Mouse (Mus musculus) retina, embryonic 14.5 days (tissue): ENCODE data around the gene Hcrtr1.

Experiments used
- DNase-seq: peaks from one replicate; pipeline ENCODE4 v3.0.0-alpha.2; 2015; ENCODE audit warnings: low spot score

The Hcrtr1 gene

DNA sequence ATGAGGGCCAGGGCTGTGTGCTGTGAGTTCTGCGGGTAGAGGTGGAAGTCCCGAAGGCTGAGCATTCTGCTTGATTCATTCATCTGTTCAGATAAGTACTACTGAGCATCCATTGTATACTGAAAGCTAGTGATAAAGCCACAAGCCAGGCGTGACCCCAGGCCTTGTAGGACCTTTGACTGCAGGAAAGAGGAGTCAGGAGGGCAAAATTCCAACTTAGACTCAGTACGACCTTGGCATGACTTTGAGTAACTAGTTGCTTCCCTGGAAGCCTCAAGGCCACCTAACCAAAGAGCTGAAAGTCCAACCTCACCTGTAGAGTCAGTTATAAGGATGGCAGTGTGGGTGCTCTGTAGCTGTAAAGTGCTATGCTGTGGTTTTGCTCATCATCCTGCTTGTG, 18.4 kb downstream of the Hcrtr1 start:
- DNase-seq: no peak

DNA sequence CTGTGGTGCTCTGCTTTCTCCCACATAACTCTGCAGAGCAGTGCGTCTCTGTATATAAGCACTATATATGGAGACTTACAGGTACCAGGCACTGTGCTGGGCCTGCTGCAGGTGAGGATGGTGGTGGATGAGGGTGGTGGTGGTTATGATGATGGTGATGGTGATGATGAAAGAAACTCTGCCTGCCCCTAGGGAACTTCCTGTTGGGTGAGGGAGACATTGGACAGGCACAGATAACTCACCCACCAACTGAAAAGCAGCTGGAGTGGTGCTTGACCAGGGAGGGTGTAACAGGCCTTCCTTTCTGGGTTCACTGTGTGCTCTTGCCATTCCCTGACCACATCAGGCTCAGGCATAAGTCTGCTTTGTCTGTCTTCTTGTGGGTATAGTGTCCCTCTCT, 26.4 kb downstream of the Hcrtr1 start:
- no peak for DNase-seq

DNA sequence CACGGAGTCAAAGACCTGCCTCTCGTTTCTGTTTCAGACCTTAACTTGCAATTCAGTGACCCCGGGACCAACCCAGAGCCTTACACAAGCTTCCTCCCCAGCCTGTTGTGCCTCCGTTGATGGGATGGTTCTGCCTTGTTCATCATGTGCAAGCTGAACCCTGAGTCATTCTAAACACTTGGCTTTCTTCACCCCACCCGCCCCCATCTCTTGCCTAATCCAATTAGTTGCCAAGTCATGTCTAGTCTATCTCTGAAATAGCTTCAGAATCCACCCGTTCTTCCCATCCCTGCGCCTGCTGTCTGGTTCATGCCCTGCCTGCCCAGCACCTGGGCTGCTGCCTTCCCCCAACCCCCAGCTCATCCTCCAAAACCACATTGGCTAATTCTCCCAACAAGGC, 26.9 kb downstream of the Hcrtr1 start:
- no peak for DNase-seq

DNA sequence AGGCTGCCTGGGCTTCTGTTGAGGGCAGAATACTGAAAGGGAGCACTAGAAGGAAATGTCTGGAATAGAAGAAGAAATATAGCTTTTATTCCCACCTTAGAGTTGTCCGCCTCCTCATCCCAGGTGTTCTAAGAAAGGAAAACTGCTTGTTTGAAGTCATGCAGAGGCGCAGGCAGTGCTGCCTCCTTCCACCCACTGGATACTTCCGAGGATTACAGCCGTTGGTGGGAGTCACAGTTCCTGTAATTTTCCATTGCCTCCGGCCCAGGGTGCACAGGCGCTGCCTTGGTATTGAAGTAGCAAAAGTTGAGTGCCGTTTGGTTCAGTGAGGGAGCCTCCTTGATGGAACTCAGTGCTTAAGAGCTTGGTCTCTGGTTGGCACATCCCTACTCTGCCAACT, 29.1 kb downstream of the Hcrtr1 start:
- DNase-seq: no peak

DNA sequence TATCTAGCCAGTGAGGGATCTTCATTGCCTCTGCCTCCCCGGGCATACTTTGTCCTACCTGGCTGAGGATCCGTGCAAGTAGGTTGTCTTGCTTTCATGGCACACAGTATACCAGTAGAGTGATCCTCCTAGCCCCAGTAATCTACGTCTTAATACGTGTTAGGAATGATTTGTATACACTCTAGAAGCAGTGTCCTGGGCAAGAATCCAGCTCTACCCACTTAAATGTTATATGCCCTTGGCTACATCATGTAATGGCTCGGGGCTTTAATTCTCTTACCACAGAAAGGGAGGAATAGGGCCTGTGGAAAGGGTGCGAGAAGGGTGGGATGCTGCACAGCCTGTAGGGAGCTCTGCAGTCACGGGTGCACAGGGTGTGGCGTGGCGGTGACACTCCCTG, 29.5 kb downstream of the Hcrtr1 start:
- DNase-seq: no peak

DNA sequence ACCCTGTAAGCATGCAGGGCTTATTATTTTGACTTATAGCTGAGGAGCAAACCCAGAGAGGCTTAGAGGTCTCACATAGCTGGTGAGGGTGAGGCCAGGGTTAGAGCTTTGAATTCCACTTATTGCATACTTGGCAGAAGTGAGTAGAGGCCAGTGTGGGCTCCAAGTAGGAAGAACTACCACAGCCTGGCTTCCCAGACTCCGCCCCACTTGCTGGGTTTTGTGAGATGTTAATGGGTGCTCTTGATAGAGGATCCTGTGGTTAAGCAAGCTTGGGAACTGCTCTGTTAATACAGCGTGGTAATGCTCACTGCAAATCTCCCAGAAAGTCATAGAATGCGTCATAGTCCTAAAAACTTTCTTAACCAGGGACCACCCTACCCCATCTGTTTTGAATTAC, 30.2 kb downstream of the Hcrtr1 start:
- DNase-seq: no peak

DNA sequence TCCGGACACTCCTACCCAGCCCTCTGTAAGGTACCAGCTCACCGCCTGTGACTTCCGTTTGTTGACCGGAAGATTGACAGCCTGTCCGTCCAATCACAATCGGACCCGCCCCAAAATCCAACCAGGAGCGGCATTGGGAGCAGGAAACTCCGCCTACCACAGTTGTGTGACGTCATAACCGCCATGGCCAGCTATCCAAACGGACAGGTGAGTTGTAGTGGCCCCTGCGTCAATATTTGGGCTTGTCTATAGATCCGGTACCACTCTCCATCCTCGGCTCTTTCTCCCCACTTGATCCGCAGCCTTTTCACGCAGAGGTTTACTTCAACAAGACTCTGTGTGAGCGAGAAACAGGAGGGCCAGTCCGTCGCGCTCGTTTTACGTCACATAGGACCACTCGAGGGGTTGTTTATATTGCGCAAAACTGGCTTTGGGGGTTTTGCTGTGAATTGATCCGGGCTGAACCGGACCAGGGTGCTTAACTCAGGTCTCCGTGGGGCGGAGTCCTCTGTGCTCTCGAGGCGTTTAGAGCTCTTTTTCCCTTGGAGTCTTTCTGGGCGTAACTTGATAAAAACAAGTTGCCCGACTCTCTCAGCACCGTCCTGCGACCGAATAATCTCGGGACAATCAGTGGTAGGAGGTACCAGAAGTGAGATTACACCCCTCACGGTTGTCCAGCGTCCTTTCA, 31.6 kb downstream of the Hcrtr1 start:
- peak; percentile 100 for DNase-seq

DNA sequence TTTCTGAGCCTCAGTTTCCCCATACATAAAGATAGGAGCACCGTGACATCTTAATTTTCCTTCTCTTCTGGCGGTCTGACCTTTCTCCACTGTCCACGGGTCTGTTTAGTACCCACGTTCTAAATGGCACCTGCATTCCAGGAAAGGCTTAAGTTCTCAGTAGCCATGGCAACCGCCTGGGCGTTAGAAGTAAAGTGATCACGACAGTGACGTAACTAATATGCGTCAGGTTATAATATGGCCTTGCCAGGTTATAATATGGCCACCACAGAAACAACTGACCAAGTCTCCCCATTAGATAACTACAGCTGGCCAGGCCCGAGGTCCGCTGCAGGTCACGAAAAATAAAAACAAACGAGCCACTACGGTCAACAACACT, 32.1 kb downstream of the Hcrtr1 start:
- DNase-seq: no peak

DNA sequence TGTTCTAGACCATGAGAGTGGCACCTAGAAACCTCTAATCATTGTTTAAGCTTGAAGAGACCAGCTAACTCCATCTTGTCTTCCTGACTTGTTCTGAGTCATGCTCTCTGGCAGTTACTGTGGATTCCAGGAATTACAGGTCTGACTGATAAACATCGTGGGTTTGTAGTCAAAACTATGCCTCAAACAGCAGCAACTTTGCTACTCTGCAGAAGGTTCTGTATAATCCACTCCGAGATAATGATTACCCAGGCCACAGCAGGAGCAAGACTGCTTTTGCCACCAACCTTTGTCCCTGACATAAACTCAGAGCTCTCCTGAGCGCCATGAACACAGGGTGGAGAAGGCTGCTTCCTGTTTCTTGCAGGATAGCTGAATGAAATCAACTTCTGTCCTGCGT, 34.6 kb downstream of the Hcrtr1 start:
- no peak for DNase-seq

DNA sequence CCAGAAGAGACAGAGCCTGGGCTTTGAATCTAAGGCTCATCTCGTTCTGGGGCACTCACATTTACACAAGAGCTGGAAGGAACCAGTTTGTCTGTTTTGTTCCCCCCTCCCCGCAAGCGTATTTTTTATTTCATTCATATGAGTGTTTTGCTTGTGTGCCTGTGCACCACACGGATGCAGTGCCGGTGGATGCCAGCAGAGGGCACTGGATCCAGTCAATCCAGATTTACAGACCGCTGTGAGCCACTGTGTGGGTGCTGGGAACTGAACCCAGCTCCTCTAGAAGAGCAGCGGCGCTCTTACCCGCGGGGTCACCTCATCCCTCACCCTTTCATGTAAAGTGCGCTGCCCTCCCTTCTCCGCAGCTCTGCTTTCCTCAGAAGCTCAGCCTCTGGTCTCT, 35.5 kb downstream of the Hcrtr1 start:
- no peak for DNase-seq

DNA sequence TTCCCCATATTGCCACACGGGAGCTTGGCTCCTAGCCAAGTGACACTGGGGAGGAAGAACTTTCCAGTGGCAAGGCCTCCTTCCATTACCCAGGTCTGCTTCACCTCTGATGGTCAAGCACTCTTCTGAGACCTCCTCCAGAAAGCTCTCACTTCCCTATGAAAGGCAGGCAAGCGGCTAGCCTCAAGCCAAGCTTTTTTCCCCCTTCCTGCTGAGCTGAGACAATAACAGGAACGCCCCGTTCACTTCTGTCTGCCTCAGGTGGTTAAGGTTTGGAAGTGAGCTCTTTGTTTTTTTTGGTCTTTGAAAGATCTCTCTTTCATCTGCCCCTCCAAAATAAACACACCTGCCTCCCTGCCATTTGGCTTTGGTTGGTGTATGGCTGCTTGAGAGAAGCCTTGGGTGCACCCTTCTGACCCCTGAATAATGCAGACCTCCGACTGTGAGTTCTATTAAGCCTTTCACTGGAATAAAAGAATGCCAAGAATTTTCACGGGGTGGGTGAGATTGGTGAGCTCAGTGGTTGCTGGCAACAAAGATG, 37.0 kb downstream of the Hcrtr1 start, which contains the start of gene Pef1:
Pef1 (plus strand) TSS at position 448 of the 541 bp plus-strand sequence.
- no peak for DNase-seq

DNA sequence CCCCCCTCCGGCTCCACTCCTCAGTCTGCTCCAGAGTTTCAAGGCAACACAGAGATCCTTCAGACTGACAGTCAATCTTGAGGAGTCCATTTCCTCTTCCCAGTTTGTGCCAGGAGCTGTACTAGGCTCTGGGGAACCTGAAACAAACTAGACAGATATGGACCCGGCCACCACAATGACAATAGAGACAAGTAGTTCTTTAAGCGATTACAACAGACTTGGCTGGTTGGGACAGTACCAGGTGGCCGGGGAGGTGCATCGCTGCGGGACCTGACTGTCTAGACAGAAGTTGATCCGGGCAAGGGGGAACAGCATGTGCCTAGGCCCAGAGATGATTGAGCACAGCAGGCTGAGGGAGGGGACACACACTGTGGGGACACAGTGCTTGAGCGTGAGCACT, 38.0 kb downstream of the Hcrtr1 start:
- no peak for DNase-seq

DNA sequence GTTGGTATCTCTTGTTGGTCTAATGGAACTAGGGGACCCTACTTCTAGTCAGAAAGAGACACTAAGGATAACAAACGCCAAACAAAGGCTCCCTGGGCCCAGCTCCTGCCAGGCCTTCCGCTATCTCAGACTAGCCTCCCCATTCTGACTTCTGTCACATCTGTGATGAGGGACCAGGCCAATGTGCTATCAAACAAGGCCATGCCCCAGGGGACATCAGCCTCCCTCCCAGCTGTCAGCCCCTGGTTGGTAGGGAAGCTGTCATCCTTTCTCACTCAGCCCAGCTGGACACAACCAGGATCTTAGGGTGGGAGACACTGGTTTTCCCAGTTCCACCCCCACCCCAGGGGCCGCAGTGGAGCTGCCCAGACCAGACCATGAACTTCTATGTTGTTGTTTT, 44.0 kb downstream of the Hcrtr1 start:
- DNase-seq: peak; percentile 51

DNA sequence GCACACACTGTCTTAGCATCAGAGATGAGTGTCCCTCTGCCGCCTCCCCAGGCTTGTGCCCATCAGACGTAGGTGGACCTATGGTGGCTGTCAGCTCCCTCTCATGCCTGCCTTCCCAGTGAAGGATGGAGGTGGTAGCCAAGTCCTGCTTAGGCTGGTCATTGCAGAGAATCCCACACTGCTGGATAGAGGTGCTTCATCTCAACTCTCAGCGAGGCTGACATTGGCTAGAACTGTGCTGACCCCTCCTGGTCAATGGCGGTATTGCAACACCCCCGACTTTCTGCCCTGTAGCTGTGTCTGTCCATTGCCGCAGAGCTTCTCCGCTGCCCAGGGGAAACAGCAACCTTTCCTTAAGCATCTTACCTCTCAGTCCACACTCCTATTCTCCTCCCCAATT, 51.9 kb downstream of the Hcrtr1 start:
- peak; percentile 99 for DNase-seq

DNA sequence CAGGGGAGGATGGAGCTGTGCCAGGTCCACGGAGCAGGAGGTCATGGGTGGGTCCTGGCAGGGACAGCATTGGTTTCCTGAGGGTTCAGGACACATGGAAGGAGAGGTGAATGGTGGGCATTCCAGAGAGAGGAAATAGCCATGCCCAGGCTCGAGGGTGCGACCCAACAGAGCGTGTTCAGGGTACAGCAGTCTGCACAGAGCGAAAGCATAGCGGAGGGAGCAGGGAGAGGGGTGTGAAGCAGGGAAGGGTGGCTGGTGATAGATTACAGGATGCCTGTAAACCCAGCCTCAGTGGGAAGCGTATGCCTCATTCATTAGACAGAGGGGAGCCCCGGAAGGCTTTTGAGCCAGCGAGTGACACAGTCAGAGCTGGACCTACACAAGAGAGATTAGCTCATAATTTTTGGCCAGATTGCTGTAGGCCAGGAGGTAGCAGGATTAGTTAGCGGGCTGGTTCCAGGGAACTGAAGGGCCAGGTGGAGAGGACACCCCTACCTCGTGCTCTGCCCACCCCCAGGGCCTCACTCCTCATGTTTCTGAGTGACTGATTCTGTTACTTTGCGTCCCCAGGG, 53.8 kb downstream of the Hcrtr1 start:
- DNase-seq: no peak

DNA sequence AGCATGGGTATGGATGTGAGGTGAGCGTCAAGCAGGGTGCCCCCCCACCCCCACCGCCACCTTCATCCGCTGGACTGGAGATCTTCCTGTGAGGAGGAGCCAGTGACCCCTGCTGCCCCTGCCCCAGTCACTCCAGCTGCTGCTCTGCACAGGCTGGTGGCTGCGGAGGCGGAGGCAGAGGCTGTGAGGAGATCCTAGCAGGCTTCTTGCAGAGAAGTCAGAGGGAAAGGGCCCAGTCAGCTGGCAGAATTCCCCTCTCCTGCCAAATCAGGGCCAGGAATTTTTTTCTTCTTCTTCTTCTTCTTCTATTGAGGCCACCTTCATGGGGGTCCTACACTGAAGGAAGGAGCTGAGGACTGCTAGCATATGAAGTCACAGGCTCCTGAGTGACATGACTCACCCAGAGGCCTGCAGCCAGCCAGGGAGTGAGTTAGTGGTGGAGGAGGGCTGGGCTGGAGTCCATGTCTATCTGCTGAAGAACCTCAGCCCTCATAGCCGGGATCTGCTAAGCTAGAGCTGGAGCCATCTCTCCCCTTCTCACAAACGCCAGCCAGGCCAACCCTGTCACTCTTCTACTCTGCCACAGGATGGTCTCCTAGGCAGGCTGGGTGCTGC, 54.7 kb downstream of the Hcrtr1 start:
- DNase-seq: no peak

DNA sequence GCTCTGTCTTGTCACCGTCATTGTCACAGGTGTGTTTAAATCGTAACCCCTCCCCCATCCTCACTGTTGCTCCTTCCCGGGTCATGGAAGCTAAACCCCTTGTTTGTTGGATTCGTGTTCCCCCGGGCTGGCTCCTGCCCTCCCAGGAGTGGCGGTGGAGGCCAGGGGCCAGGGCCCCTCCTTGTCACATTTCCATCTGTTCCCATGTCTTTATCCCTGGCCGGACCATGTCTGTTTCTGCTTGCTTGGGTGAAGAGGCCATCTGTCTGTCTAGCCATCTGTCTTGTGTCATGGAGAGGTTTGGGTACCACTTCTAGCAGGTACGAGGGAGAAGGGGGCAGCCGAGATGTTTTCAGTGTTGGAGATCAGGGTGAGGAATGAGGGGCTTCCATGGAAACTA, 56.9 kb downstream of the Hcrtr1 start:
- DNase-seq: no peak

DNA sequence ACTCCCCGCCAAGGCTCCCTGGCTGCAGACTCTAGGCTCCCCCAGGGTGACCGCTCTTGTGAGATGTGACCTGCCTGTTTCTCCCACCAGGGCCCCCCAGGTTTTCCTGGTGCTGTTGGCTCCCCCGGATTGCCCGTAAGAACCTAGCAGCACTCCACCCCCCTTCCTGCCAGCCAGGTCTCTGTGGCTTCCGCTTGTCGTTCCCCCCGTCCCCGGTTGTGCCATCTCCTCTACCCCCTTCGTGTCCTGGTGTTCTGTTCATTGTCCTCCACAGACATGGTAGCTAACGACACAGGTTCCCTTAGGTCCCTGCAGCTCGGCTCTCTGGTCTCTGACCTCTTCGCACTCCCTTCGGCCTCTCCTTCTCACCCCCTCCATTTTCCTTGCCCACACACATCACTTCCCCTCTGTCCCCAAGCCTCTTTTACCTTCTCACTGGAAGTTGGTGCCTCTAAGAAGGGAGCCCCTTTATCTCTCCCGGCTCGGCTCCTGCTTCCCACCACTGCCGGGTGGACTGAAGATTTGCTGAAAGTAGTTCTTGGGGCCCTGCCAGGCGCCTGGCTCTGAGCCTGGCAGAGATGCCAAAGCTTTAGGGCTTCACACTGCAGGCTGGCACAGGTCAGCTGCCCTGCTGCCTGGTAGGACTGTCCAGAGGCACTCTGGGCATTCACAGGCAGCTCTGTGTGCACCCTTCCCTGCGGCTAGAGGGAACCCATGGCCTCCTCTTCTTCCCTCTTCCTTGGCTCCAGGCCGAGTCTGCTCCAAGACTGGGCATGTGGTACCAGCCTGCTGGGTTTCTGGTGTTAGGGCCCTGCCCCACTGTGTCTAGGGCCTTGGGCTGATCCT, 57.6 kb downstream of the Hcrtr1 start:
- DNase-seq: no peak
